ENCODE assay signal across 8 mouse cellular contexts in the genomic region with DNA sequence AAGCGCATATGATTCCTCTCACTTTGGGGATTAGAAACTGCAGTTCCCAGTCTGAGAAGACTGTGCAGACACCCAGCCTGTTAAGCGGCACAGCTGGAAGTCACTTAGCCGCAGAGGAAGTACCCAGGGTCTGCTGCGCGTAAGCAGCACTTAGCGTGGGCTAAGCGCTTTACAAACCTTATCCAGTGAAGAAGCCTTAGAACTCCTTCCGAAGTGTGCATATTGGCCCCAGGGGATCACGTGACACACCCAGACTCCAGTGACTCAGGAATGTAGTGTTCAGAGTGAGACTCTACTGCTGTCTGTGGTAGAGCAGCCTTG. TPM values are rescaled to one million over a fixed set of nuclear protein-coding genes. Genes with fewer than 3 reads are reported as not detected.
A peak's percentile ranks its signal among the peaks of the same experiment; 100 is the strongest.
DNase-seq lines count a peak whose midpoint lies in the region; ATAC-seq lines count a peak whose summit lies in the region.

No protein-coding gene starts in this region.

- ATAC-seq in neural tube, embryonic 14.5 days (ENCODE audit: low read depth), result peak; percentile 16; the same call in 1 of the 2 replicates
- ATAC-seq in common myeloid progenitor, adult 5-6 weeks (replicated peaks; ENCODE audit: low read depth, poor library complexity, severe bottlenecking), result peak; percentile 46
- peak; percentile 90 for ATAC-seq in inflammation-experienced regulatory T-cells, adult 6 months

- H3K27me3 ChIP-seq in neural tube, embryonic 14.5 days (ENCODE audit: control insufficient read depth, insufficient read depth, low read length), result no peaks in the 10 kb centered on the region

- no peaks in the 10 kb centered on the region for H3K9me3 ChIP-seq in neural tube, embryonic 14.5 days (ENCODE audit: control insufficient read depth, low read length)

- H3K36me3 ChIP-seq in neural tube, embryonic 14.5 days (ENCODE audit: control insufficient read depth, insufficient read depth, low read length), result no peaks in the 10 kb centered on the region

- H3K4me2 ChIP-seq in neural tube, embryonic 14.5 days (ENCODE audit: low read depth, low read length), result no peak overlapping the region

- DNase-seq in neural tube, embryonic 10.5 days (ENCODE audit: extremely low spot score, low spot score), result no peak
- peak; percentile 80 for DNase-seq in naive thymus-derived CD4-positive, alpha-beta T cell, adult 2 months (ENCODE audit: low read depth)
- DNase-seq in urinary bladder, adult 18-20 months (ENCODE audit: low spot score in 2 of 2), result no peak
- DNase-seq in adipocyte (ENCODE audit: low spot score), result no peak
- no peak for DNase-seq in urinary bladder, adult 2 months (ENCODE audit: low spot score)

- H3K27ac ChIP-seq in neural tube, embryonic 14.5 days (ENCODE audit: low read depth, low read length), result no peak overlapping the region

- no peak overlapping the region for H3K9ac ChIP-seq in neural tube, embryonic 14.5 days (replicated peaks; ENCODE audit: low read depth, low read length)

- H3K4me3 ChIP-seq in neural tube, embryonic 14.5 days (ENCODE audit: low read depth, low read length), result no peak overlapping the region

- no peaks in the 10 kb centered on the region; the same call in 1 of the 2 replicates for H3K4me1 ChIP-seq in neural tube, embryonic 14.5 days (ENCODE audit: control insufficient read depth, insufficient read depth, low read length)

- 52% methylated on average over 9 of the region's 9 CpGs for WGBS in neural tube, embryonic 14.5 days

RNA-seq across cellular contexts. Expression of gene Ggta1, which starts 44.1 kb away (rescaled TPM):
- 5.3 and 8.9 TPM in 2 replicates for polyA plus RNA-seq in neural tube, embryonic 14.5 days (2014; fragmentation: Nextera tagmentation; extraction: Ambion mirVana)
- 64.2 and 72.5 TPM in 2 replicates for total RNA-seq in common myeloid progenitor, adult 5-6 weeks (2017)
- 10 to 100 TPM; 17.5 to 19.2 (median 18.0) TPM for polyA plus RNA-seq in inflammation-experienced regulatory T-cells, adult 6 months (2017; shearing (Covaris generic))
- 16.5 and 17.1 TPM in 2 replicates for polyA plus RNA-seq in urinary bladder, adult 2 months (2012; rRNA removed)

RNA-seq across cellular contexts. Expression of gene Dab2ip, which starts 50.9 kb away (rescaled TPM):
- 48.5 and 54.1 TPM in 2 replicates for polyA plus RNA-seq in neural tube, embryonic 14.5 days (2014; fragmentation: Nextera tagmentation; extraction: Ambion mirVana)
- total RNA-seq in common myeloid progenitor, adult 5-6 weeks (2017), result 4.2 and 10.1 TPM in 2 replicates
- under 1 TPM; 0.46 to 0.69 (median 0.54) TPM for polyA plus RNA-seq in inflammation-experienced regulatory T-cells, adult 6 months (2017; shearing (Covaris generic))
- polyA plus RNA-seq in urinary bladder, adult 2 months (2012; rRNA removed), result 65.2 and 77.8 TPM in 2 replicates

Comparison
In these comparisons a context has a peak if more than half of its experiments do, and no peak if none do; other contexts are left out.
1. ATAC-seq: peak in every context shown above with its lines; median percentile 90 in inflammation-experienced regulatory T-cells, adult 6 months; 46 in common myeloid progenitor, adult 5-6 weeks; 16 in neural tube, embryonic 14.5 days.
2. RNA of gene Dab2ip, which starts 50.9 kb away (polyA plus RNA-seq): 65.2 to 77.8 TPM in urinary bladder, adult 2 months and 48.5 to 54.1 TPM in neural tube, embryonic 14.5 days; 0.46 to 0.69 TPM in inflammation-experienced regulatory T-cells, adult 6 months; every median in the first group is over 10 times any median in the second.